Mouse (Mus musculus) spleen, adult 2 months (tissue): ENCODE data around the gene Lrp6.

Source experiments
- CTCF ChIP-seq: fragments of 200-500 bp; IDR thresholded peaks from 2 replicates; pipeline ENCODE4 v1.5.1; 2011; ENCODE audit warnings: mild to moderate bottlenecking, inconsistent platforms; ENCODE audit not compliant: insufficient read depth, insufficient read length, insufficient replicate concordance; ENCODE audit errors: extremely low read depth
- POLR2A ChIP-seq: fragments of 200-500 bp; IDR thresholded peaks from 2 replicates; pipeline ENCODE4 v1.6.1; 2011; ENCODE audit warnings: low read depth, low read length, inconsistent platforms

GRCm38 (mm10) chr6:134403684-134404070, 163.1 kb downstream of the Lrp6 start:
- no peak for TF ChIP-seq CTCF
- TF ChIP-seq POLR2A = no peak
